Mouse (Mus musculus): ENCODE results near the gene Gm28305. TPM values are rescaled to one million over a fixed set of nuclear protein-coding genes. Genes with fewer than 3 reads are reported as not detected.

Gene Gm28305
- polyA plus RNA-seq, 1 experiment from 2014 or later, result not detected

GRCm38 (mm10) chr9:104062430-104063243 is 22.2 kb downstream of the Gm28305 start, which contains the start of gene Uba5:
Gene Uba5 (minus strand): TSS chr9:104063134.
- H3K4me2 ChIP-seq (replicated peaks; ENCODE audit: low read depth, low read length), result peak within 1 kb of the TSS; percentile 72
- H3K27ac ChIP-seq (ENCODE audit: low read depth, low read length), result no peak within 1 kb of the TSS; the same call in 1 of the 2 replicates
- H3K9me3 ChIP-seq (ENCODE audit: control insufficient read depth, low read length), result no peaks in the 10 kb centered on the region
- WGBS, result under 1% methylated on average over 59 of the region's 59 CpGs
- peak; percentile 80; the same call in 1 of the 2 replicates for ATAC-seq (ENCODE audit: low FRiP score, low TSS enrichment)
- H3K4me3 ChIP-seq (ENCODE audit: low read length), result peak within 1 kb of the TSS; percentile 99
- peak within 1 kb of the TSS; percentile 91 for H3K9ac ChIP-seq (ENCODE audit: low read depth, low read length)
- no peaks in the 10 kb centered on the region for H3K27me3 ChIP-seq (ENCODE audit: control insufficient read depth, insufficient read depth, low read length)
- H3K36me3 ChIP-seq (ENCODE audit: control insufficient read depth, insufficient read depth, low read length), result peaks cover 24% of the 10 kb centered on the region
- H3K4me1 ChIP-seq (ENCODE audit: control insufficient read depth, insufficient read depth, low read length), result peaks cover 10% of the 10 kb centered on the region

- Histone ChIP-seq H3K4me3 (ENCODE audit: low read length) (peak within 1 kb of the TSS; percentile 99), H3K4me1 (ENCODE audit: control insufficient read depth, insufficient read depth, low read length) (peaks cover 10% of the 10 kb centered on the region), H3K9ac (ENCODE audit: low read depth, low read length) (peak within 1 kb of the TSS; percentile 91), H3K9me3 (ENCODE audit: control insufficient read depth, low read length) (no peaks in the 10 kb centered on the region), H3K4me2 (replicated peaks; ENCODE audit: low read depth, low read length) (peak within 1 kb of the TSS; percentile 72), H3K36me3 (ENCODE audit: control insufficient read depth, insufficient read depth, low read length) (peaks cover 17% of the 10 kb centered on the region; the same call in 1 of the 2 replicates), H3K27ac (ENCODE audit: low read depth, low read length) (no peak within 1 kb of the TSS; the same call in 1 of the 2 replicates), H3K27me3 (ENCODE audit: control insufficient read depth, insufficient read depth, low read length) (no peaks in the 10 kb centered on the region)
- ATAC-seq (ENCODE audit: low FRiP score, low TSS enrichment), result peak; percentile 98
- WGBS, result under 1% methylated on average over 28 of the region's 30 CpGs
Measured at GRCm38 (mm10) chr9:104063244-104063961, 22.9 kb downstream of the Gm28305 start, which contains the start of gene Acad11. Gene Acad11 (plus strand): TSS chr9:104063377.

GRCm38 (mm10) chr9:104064571-104064970 is 24.1 kb downstream of the Gm28305 start:
- H3K36me3 ChIP-seq (ENCODE audit: control insufficient read depth, insufficient read depth, low read length), result peaks cover 14% of the 10 kb centered on the region; the same call in 1 of the 2 replicates
- H3K4me1 ChIP-seq (ENCODE audit: control insufficient read depth, insufficient read depth, low read length), result peaks cover 10% of the 10 kb centered on the region
- 26% methylated on average over 1 of the region's 1 CpGs for WGBS
- H3K4me3 ChIP-seq (ENCODE audit: low read length), result no peak overlapping the region
- no peak for ATAC-seq (ENCODE audit: low FRiP score, low TSS enrichment)
- no peak overlapping the region for H3K27ac ChIP-seq (ENCODE audit: low read depth, low read length)
- H3K4me2 ChIP-seq (replicated peaks; ENCODE audit: low read depth, low read length), result no peak overlapping the region
- no peaks in the 10 kb centered on the region for H3K27me3 ChIP-seq (ENCODE audit: control insufficient read depth, insufficient read depth, low read length)
- no peaks in the 10 kb centered on the region for H3K9me3 ChIP-seq (ENCODE audit: control insufficient read depth, low read length)
- H3K9ac ChIP-seq (ENCODE audit: low read depth, low read length), result no peak overlapping the region

DNA sequence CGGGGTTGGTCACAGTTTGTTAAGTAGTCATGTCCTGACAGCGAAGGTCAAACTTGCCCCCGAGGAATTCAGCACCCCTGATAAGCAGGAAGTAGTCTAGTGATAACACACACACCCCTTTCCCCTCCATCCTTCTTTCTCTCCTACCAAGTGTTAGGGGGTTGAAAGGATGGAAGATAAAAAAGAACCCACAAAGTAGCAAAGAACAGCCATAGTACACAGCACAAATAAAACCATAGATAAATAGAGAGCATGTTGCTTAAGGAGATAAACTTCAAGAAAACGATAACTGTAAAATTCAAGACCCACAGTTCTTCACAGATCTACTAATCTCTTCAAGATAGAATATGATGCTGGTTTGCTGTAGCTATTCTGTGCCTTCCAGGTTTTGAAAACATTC is 29.8 kb downstream of the Gm28305 start:
- H3K27ac ChIP-seq (ENCODE audit: low read depth, low read length), result no peak overlapping the region
- no peak overlapping the region for H3K4me3 ChIP-seq (ENCODE audit: low read length)
- H3K36me3 ChIP-seq (ENCODE audit: control insufficient read depth, insufficient read depth, low read length), result no peaks in the 10 kb centered on the region
- no peak overlapping the region for H3K4me2 ChIP-seq (replicated peaks; ENCODE audit: low read depth, low read length)
- no peak for ATAC-seq (ENCODE audit: low FRiP score, low TSS enrichment)
- no peaks in the 10 kb centered on the region for H3K27me3 ChIP-seq (ENCODE audit: control insufficient read depth, insufficient read depth, low read length)
- 76% methylated on average over 4 of the region's 4 CpGs for WGBS
- H3K4me1 ChIP-seq (ENCODE audit: control insufficient read depth, insufficient read depth, low read length), result no peaks in the 10 kb centered on the region
- no peaks in the 10 kb centered on the region for H3K9me3 ChIP-seq (ENCODE audit: control insufficient read depth, low read length)
- no peak overlapping the region for H3K9ac ChIP-seq (ENCODE audit: low read depth, low read length)

- H3K9ac ChIP-seq (ENCODE audit: low read depth, low read length), result no peak overlapping the region
- 82% methylated on average over 8 of the region's 8 CpGs for WGBS
- no peak overlapping the region for H3K27ac ChIP-seq (ENCODE audit: low read depth, low read length)
- H3K36me3 ChIP-seq (ENCODE audit: control insufficient read depth, insufficient read depth, low read length), result no peaks in the 10 kb centered on the region
- no peaks in the 10 kb centered on the region for H3K9me3 ChIP-seq (ENCODE audit: control insufficient read depth, low read length)
- no peaks in the 10 kb centered on the region for H3K27me3 ChIP-seq (ENCODE audit: control insufficient read depth, insufficient read depth, low read length)
- ATAC-seq (ENCODE audit: low FRiP score, low TSS enrichment), result no peak
- no peak overlapping the region for H3K4me2 ChIP-seq (replicated peaks; ENCODE audit: low read depth, low read length)
- H3K4me3 ChIP-seq (ENCODE audit: low read length), result no peak overlapping the region
- H3K4me1 ChIP-seq (ENCODE audit: control insufficient read depth, insufficient read depth, low read length), result no peaks in the 10 kb centered on the region
Measured at GRCm38 (mm10) chr9:104070863-104071604, 30.6 kb downstream of the Gm28305 start.

DNA sequence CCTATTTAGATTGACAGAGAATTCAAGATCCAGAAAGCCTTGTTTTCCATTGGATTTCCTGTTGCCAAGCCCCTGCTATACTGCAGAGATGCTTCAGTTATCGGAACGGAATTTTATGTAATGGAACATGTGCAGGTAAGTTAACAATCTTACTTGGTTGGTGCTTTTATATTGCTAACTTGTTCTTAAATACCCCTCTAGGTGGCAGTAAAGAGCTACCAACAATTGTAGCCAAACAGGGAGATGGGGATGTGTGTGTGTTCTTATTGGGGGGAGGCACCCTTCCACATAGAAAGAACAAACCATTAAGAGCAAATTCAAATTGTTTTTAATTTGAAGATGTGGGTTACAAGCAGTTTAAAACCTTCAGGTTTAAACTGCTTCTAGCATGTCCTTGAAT is 35.3 kb downstream of the Gm28305 start:
- H3K4me3 ChIP-seq (ENCODE audit: low read length), result no peak overlapping the region
- H3K4me1 ChIP-seq (ENCODE audit: control insufficient read depth, insufficient read depth, low read length), result no peaks in the 10 kb centered on the region
- no peak overlapping the region for H3K9ac ChIP-seq (ENCODE audit: low read depth, low read length)
- no peaks in the 10 kb centered on the region for H3K36me3 ChIP-seq (ENCODE audit: control insufficient read depth, insufficient read depth, low read length)
- no peaks in the 10 kb centered on the region for H3K9me3 ChIP-seq (ENCODE audit: control insufficient read depth, low read length)
- H3K27ac ChIP-seq (ENCODE audit: low read depth, low read length), result no peak overlapping the region
- no peak overlapping the region for H3K4me2 ChIP-seq (replicated peaks; ENCODE audit: low read depth, low read length)
- no peaks in the 10 kb centered on the region for H3K27me3 ChIP-seq (ENCODE audit: control insufficient read depth, insufficient read depth, low read length)
- no peak for ATAC-seq (ENCODE audit: low FRiP score, low TSS enrichment)
- WGBS, result 72% methylated on average over 2 of the region's 2 CpGs

DNA sequence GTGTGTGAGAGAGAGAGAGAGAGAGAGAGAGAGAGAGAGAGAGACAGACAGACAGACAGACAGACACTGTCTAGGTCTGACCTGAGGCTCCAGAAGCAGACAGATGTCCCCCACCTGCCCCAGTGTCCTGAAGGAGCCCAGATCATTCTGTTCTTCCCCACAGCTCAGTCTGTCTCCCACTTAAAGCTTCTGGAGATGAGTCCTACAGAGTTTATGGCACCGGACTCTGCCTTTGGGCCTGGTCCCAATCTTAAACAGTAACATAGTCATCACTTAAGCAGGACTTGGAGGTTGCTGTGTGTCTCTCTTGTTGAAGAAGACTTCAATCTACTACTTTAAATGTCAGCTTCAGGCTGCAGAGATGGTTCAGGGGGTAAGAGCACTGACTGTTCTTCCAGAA is 38.3 kb downstream of the Gm28305 start:
- 93% methylated on average over 1 of the region's 1 CpGs for WGBS
- Histone ChIP-seq H3K36me3 (ENCODE audit: control insufficient read depth, insufficient read depth, low read length) (no peaks in the 10 kb centered on the region; the same call in 1 of the 2 replicates), H3K4me1 (ENCODE audit: control insufficient read depth, insufficient read depth, low read length) (no peaks in the 10 kb centered on the region), H3K4me2 (replicated peaks; ENCODE audit: low read depth, low read length) (no peak overlapping the region), H3K27me3 (ENCODE audit: control insufficient read depth, insufficient read depth, low read length) (no peaks in the 10 kb centered on the region), H3K27ac (ENCODE audit: low read depth, low read length) (no peak overlapping the region), H3K9me3 (ENCODE audit: control insufficient read depth, low read length) (no peaks in the 10 kb centered on the region), H3K4me3 (ENCODE audit: low read length) (no peak overlapping the region), H3K9ac (ENCODE audit: low read depth, low read length) (no peak overlapping the region)
- no peak for ATAC-seq (ENCODE audit: low FRiP score, low TSS enrichment)

DNA sequence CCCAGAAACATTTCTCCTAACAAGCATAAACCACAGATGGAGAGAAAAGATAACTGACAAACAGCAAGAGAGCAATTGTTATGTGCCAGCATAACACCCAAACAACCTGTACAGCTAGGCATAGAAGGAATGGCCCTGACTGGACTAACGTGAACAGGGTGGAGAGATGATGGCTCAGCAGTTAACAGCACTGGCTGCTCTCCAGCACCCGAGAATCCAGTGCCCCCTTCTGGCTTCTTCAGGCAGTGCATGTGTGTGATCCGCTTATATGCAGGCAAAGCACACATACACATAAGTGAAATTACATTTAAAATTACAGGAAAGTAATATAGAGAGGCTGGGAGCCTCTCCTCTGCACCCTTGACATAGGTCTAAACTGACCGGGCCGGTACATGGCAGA is 38.9 kb downstream of the Gm28305 start:
- no peak for ATAC-seq (ENCODE audit: low FRiP score, low TSS enrichment)
- Histone ChIP-seq H3K36me3 (ENCODE audit: control insufficient read depth, insufficient read depth, low read length) (no peaks in the 10 kb centered on the region; the same call in 1 of the 2 replicates), H3K4me3 (ENCODE audit: low read length) (no peak overlapping the region), H3K9me3 (ENCODE audit: control insufficient read depth, low read length) (no peaks in the 10 kb centered on the region), H3K27me3 (ENCODE audit: control insufficient read depth, insufficient read depth, low read length) (no peaks in the 10 kb centered on the region), H3K27ac (ENCODE audit: low read depth, low read length) (no peak overlapping the region), H3K4me2 (replicated peaks; ENCODE audit: low read depth, low read length) (no peak overlapping the region), H3K4me1 (ENCODE audit: control insufficient read depth, insufficient read depth, low read length) (no peaks in the 10 kb centered on the region), H3K9ac (ENCODE audit: low read depth, low read length) (no peak overlapping the region)
- WGBS, result 49% methylated on average over 5 of the region's 5 CpGs
